8 mouse cellular contexts compared by ENCODE assay signal in the genomic region with DNA sequence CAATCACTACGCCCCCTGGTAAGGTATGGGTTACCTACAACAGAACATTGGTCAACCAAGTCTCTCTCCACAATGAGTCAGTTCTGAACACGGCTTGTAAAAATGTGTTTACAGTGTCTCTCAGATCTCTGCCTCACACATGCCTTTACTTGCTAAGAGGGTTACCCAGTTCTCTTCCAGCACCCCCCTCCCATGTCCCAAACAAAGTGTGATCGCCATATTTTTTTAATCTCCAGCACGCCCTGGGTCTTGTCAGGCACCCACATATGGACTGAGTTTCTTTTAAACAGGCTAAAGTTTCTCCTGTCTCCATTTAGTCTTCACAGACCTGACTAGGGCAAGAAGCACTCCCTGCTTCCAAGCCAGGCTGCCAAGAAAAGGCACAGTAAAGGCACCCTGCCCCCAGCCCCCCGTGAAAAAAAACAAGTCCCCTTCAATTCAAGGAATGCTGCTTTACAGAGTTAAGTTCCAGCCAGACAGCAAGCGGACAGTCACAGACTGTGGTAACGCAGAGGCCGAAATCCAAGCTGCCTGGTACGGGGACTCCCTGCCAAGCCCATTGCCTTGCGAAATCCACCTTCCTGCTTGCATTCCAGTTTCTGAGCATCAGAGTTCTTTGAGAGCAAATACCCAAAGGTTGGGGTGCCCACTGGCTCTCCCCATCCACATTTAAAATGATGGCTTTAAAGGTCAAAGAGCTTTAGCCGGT.
DNase-seq lines count a peak whose midpoint lies in the region; ATAC-seq and TF ChIP-seq lines count a peak whose summit lies in the region.
"Had no signal": no experiment of that assay in that cellular context is flagged by ENCODE, and none has a peak within 500 bp of the region (broad histone marks: within the 10 kb centered on the region; RNA-seq: fewer than 3 reads in every experiment).

No protein-coding gene starts in this region.

- H3K4me3 ChIP-seq in kidney, postnatal 0 days (replicated peaks; ENCODE audit: low read depth, low read length): no peak overlapping the region
- H3K4me3 ChIP-seq in forebrain, embryonic 13.5 days: no peak overlapping the region
- no peak overlapping the region for H3K4me3 ChIP-seq in limb, embryonic 15.5 days
- H3K4me3 ChIP-seq in stomach, embryonic 16.5 days (replicated peaks; ENCODE audit: low read length): no peak overlapping the region
- H3K4me3 ChIP-seq: liver, embryonic 13.5 days had no signal

- no peaks in the 10 kb centered on the region for H3K36me3 ChIP-seq in kidney, postnatal 0 days (ENCODE audit: insufficient read depth, low read length)
- H3K36me3 ChIP-seq in forebrain, embryonic 13.5 days (ENCODE audit: poor library complexity, severe bottlenecking): no peaks in the 10 kb centered on the region
- H3K36me3 ChIP-seq in limb, embryonic 15.5 days: no peaks in the 10 kb centered on the region
- H3K36me3 ChIP-seq in stomach, embryonic 16.5 days (ENCODE audit: control insufficient read depth, insufficient read depth, low read length): no peaks in the 10 kb centered on the region
- H3K36me3 ChIP-seq: liver, embryonic 13.5 days had no signal

- peak overlapping the region; percentile 47; the same call in 1 of the 2 replicates for H3K27ac ChIP-seq in kidney, postnatal 0 days
- no peak overlapping the region for H3K27ac ChIP-seq in forebrain, embryonic 13.5 days
- H3K27ac ChIP-seq in limb, embryonic 15.5 days: peak overlapping the region; percentile 83
- peak overlapping the region; percentile 72 for H3K27ac ChIP-seq in stomach, embryonic 16.5 days (ENCODE audit: low read length)
- H3K27ac ChIP-seq: liver, embryonic 13.5 days had no signal

- peak; percentile 63 for DNase-seq in kidney, postnatal 0 days (ENCODE audit: low spot score)
- DNase-seq in kidney, adult 8-10 months: no peak
- no peak for DNase-seq in cerebellum, adult 18-20 months
- DNase-seq: liver, embryonic 13.5 days had no signal

- 53% methylated on average over 11 of the region's 11 CpGs for WGBS in kidney, postnatal 0 days
- 43% methylated on average over 11 of the region's 11 CpGs for WGBS in forebrain, embryonic 13.5 days
- WGBS in limb, embryonic 15.5 days: 14% methylated on average over 11 of the region's 11 CpGs
- 45% methylated on average over 11 of the region's 11 CpGs for WGBS in stomach, embryonic 16.5 days

- H3K9me3 ChIP-seq in kidney, postnatal 0 days (replicated peaks; ENCODE audit: low read length): no peaks in the 10 kb centered on the region
- no peaks in the 10 kb centered on the region for H3K9me3 ChIP-seq in forebrain, embryonic 13.5 days (replicated peaks)
- no peaks in the 10 kb centered on the region for H3K9me3 ChIP-seq in limb, embryonic 15.5 days
- H3K9me3 ChIP-seq in stomach, embryonic 16.5 days (replicated peaks; ENCODE audit: control insufficient read depth, low read length): no peaks in the 10 kb centered on the region
- H3K9me3 ChIP-seq: liver, embryonic 13.5 days had no signal

- no peak for TF ChIP-seq CTCF in kidney, postnatal 0 days (IDR thresholded peaks at IDR 0.05; ENCODE audit: low read depth)

- peaks cover 18% of the 10 kb centered on the region for H3K4me1 ChIP-seq in kidney, postnatal 0 days (replicated peaks; ENCODE audit: insufficient read depth, low read length)
- H3K4me1 ChIP-seq in forebrain, embryonic 13.5 days: peaks cover 18% of the 10 kb centered on the region
- H3K4me1 ChIP-seq in limb, embryonic 15.5 days: peaks cover 49% of the 10 kb centered on the region
- peaks cover 20% of the 10 kb centered on the region for H3K4me1 ChIP-seq in stomach, embryonic 16.5 days (ENCODE audit: control insufficient read depth, insufficient read depth, low read length)

- H3K9ac ChIP-seq in kidney, postnatal 0 days (ENCODE audit: low read depth, low read length): no peak overlapping the region
- no peak overlapping the region for H3K9ac ChIP-seq in forebrain, embryonic 13.5 days
- no peak overlapping the region for H3K9ac ChIP-seq in limb, embryonic 15.5 days
- H3K9ac ChIP-seq in stomach, embryonic 16.5 days (ENCODE audit: low read length): no peak overlapping the region
- H3K9ac ChIP-seq: liver, embryonic 13.5 days had no signal

- H3K4me2 ChIP-seq in kidney, postnatal 0 days (ENCODE audit: low read length): peak overlapping the region; percentile 27; the same call in 1 of the 2 replicates
- peak overlapping the region; percentile 32; the same call in 1 of the 2 replicates for H3K4me2 ChIP-seq in forebrain, embryonic 13.5 days
- peak overlapping the region; percentile 22; the same call in 1 of the 2 replicates for H3K4me2 ChIP-seq in limb, embryonic 15.5 days
- H3K4me2 ChIP-seq in stomach, embryonic 16.5 days (ENCODE audit: low read depth, low read length): no peak overlapping the region
- H3K4me2 ChIP-seq: liver, embryonic 13.5 days had no signal

- no peaks in the 10 kb centered on the region for H3K27me3 ChIP-seq in kidney, postnatal 0 days (ENCODE audit: insufficient read depth, low read length)
- H3K27me3 ChIP-seq in forebrain, embryonic 13.5 days: peaks cover 38% of the 10 kb centered on the region
- H3K27me3 ChIP-seq in limb, embryonic 15.5 days: no peaks in the 10 kb centered on the region
- H3K27me3 ChIP-seq in stomach, embryonic 16.5 days (ENCODE audit: control insufficient read depth, insufficient read depth, low read length): no peaks in the 10 kb centered on the region
- H3K27me3 ChIP-seq: liver, embryonic 13.5 days had no signal

- no peak for ATAC-seq in kidney, postnatal 0 days (replicated peaks; ENCODE audit: low FRiP score, low read depth)
- no peak for ATAC-seq in forebrain, embryonic 13.5 days
- peak; percentile 58; the same call in 1 of the 2 replicates for ATAC-seq in limb, embryonic 15.5 days (ENCODE audit: insufficient number of reproducible peaks, low FRiP score, low TSS enrichment, low read depth)
- peak; percentile 53; the same call in 1 of the 2 replicates for ATAC-seq in stomach, embryonic 16.5 days (ENCODE audit: insufficient read depth, low FRiP score)
- ATAC-seq in megakaryocyte-erythroid progenitor cell, adult 5-6 weeks (replicated peaks; ENCODE audit: low FRiP score, low TSS enrichment, poor library complexity, severe bottlenecking): no peak

Comparison
In these comparisons a context has a peak if more than half of its experiments do, and no peak if none do; other contexts are left out.
1. ATAC-seq: peak in limb, embryonic 15.5 days (single experiment) and stomach, embryonic 16.5 days (single experiment); none in kidney, postnatal 0 days (single experiment), forebrain, embryonic 13.5 days (single experiment) and megakaryocyte-erythroid progenitor cell, adult 5-6 weeks (single experiment).